Mouse (Mus musculus): ENCODE measurements around the gene Sdk1. TPM values are rescaled to one million over a fixed set of nuclear protein-coding genes. Genes with fewer than 3 reads are reported as not detected.

Gene Sdk1
- polyA plus RNA-seq, 1 experiment from 2014 or later: 2.0 TPM

GRCm38 (mm10) chr5:142188765-142189164 lies 947.5 kb downstream of the Sdk1 start:
- Histone ChIP-seq H3K4me3 (replicated peaks) (no peak overlapping the region), H3K4me2 (no peak overlapping the region), H3K9ac (replicated peaks) (no peak overlapping the region), H3K27me3 (no peaks in the 10 kb centered on the region; the same call in 1 of the 2 replicates), H3K36me3 (no peaks in the 10 kb centered on the region), H3K27ac (no peak overlapping the region), H3K9me3 (no peaks in the 10 kb centered on the region), H3K4me1 (replicated peaks) (peaks cover 14% of the 10 kb centered on the region; the same call in 1 of the 2 replicates)
- ATAC-seq (ENCODE audit: insufficient number of reproducible peaks, insufficient read depth, low FRiP score, low TSS enrichment, low read depth): no peak
- WGBS: 86% methylated on average over 5 of the region's 5 CpGs

GRCm38 (mm10) chr5:142209911-142210310 lies 968.6 kb downstream of the Sdk1 start:
- no peak overlapping the region for H3K4me2 ChIP-seq
- no peaks in the 10 kb centered on the region for H3K4me1 ChIP-seq (replicated peaks)
- H3K27ac ChIP-seq: no peak overlapping the region
- H3K9me3 ChIP-seq: no peaks in the 10 kb centered on the region
- no peak overlapping the region for H3K4me3 ChIP-seq (replicated peaks)
- H3K9ac ChIP-seq (replicated peaks): no peak overlapping the region
- no peaks in the 10 kb centered on the region for H3K36me3 ChIP-seq
- no peaks in the 10 kb centered on the region for H3K27me3 ChIP-seq
- ATAC-seq (ENCODE audit: insufficient number of reproducible peaks, insufficient read depth, low FRiP score, low TSS enrichment, low read depth): no peak

GRCm38 (mm10) chr5:142212252-142212651 lies 971.0 kb downstream of the Sdk1 start:
- Histone ChIP-seq H3K27me3 (no peaks in the 10 kb centered on the region), H3K4me3 (replicated peaks) (no peak overlapping the region), H3K4me1 (replicated peaks) (no peaks in the 10 kb centered on the region; the same call in 1 of the 2 replicates), H3K9me3 (no peaks in the 10 kb centered on the region), H3K27ac (no peak overlapping the region), H3K36me3 (no peaks in the 10 kb centered on the region), H3K9ac (replicated peaks) (no peak overlapping the region), H3K4me2 (no peak overlapping the region)
- no peak for ATAC-seq (ENCODE audit: insufficient number of reproducible peaks, insufficient read depth, low FRiP score, low TSS enrichment, low read depth)
- WGBS: 74% methylated on average over 11 of the region's 11 CpGs

GRCm38 (mm10) chr5:142215981-142216380 lies 974.7 kb downstream of the Sdk1 start:
- Histone ChIP-seq H3K36me3 (no peaks in the 10 kb centered on the region), H3K9ac (replicated peaks) (no peak overlapping the region), H3K4me1 (replicated peaks) (no peaks in the 10 kb centered on the region; the same call in 1 of the 2 replicates), H3K27ac (no peak overlapping the region), H3K4me3 (replicated peaks) (no peak overlapping the region), H3K27me3 (no peaks in the 10 kb centered on the region), H3K4me2 (no peak overlapping the region), H3K9me3 (peaks cover 3% of the 10 kb centered on the region; the same call in 1 of the 2 replicates)
- 87% methylated on average over 5 of the region's 5 CpGs for WGBS
- no peak for ATAC-seq (ENCODE audit: insufficient number of reproducible peaks, insufficient read depth, low FRiP score, low TSS enrichment, low read depth)

GRCm38 (mm10) chr5:142220851-142221503 lies 979.7 kb downstream of the Sdk1 start:
- 88% methylated on average over 12 of the region's 12 CpGs for WGBS
- no peak for ATAC-seq (ENCODE audit: insufficient number of reproducible peaks, insufficient read depth, low FRiP score, low TSS enrichment, low read depth)
- Histone ChIP-seq H3K27ac (no peak overlapping the region), H3K27me3 (no peaks in the 10 kb centered on the region), H3K36me3 (no peaks in the 10 kb centered on the region), H3K4me3 (replicated peaks) (no peak overlapping the region), H3K4me2 (no peak overlapping the region), H3K9me3 (peaks cover 4% of the 10 kb centered on the region; the same call in 1 of the 2 replicates), H3K9ac (replicated peaks) (no peak overlapping the region), H3K4me1 (replicated peaks) (no peaks in the 10 kb centered on the region; the same call in none of the 2 replicates)

GRCm38 (mm10) chr5:142228957-142229810 lies 987.9 kb downstream of the Sdk1 start:
- Histone ChIP-seq H3K36me3 (no peaks in the 10 kb centered on the region), H3K27me3 (no peaks in the 10 kb centered on the region), H3K27ac (no peak overlapping the region), H3K4me2 (no peak overlapping the region), H3K9ac (replicated peaks) (no peak overlapping the region), H3K4me3 (replicated peaks) (no peak overlapping the region), H3K4me1 (replicated peaks) (no peaks in the 10 kb centered on the region), H3K9me3 (no peaks in the 10 kb centered on the region)
- WGBS: 59% methylated on average over 18 of the region's 18 CpGs
- no peak for ATAC-seq (ENCODE audit: insufficient number of reproducible peaks, insufficient read depth, low FRiP score, low TSS enrichment, low read depth)

- Histone ChIP-seq H3K4me3 (replicated peaks) (no peak overlapping the region), H3K4me2 (no peak overlapping the region), H3K4me1 (replicated peaks) (no peaks in the 10 kb centered on the region), H3K36me3 (no peaks in the 10 kb centered on the region), H3K27ac (no peak overlapping the region), H3K27me3 (no peaks in the 10 kb centered on the region), H3K9ac (replicated peaks) (no peak overlapping the region), H3K9me3 (no peaks in the 10 kb centered on the region)
- ATAC-seq (ENCODE audit: insufficient number of reproducible peaks, insufficient read depth, low FRiP score, low TSS enrichment, low read depth): no peak
- WGBS: 80% methylated on average over 8 of the region's 8 CpGs
These were observed 988.5 kb downstream of the Sdk1 start for GRCm38 (mm10) chr5:142229811-142230205.

GRCm38 (mm10) chr5:142240288-142240687 lies 999.0 kb downstream of the Sdk1 start:
- H3K4me1 ChIP-seq (replicated peaks): no peaks in the 10 kb centered on the region
- 90% methylated on average over 6 of the region's 6 CpGs for WGBS
- H3K4me3 ChIP-seq (replicated peaks): no peak overlapping the region
- H3K27ac ChIP-seq: no peak overlapping the region
- H3K9me3 ChIP-seq: peaks cover 6% of the 10 kb centered on the region; the same call in 1 of the 2 replicates
- H3K9ac ChIP-seq (replicated peaks): no peak overlapping the region
- no peaks in the 10 kb centered on the region for H3K27me3 ChIP-seq
- ATAC-seq (ENCODE audit: insufficient number of reproducible peaks, insufficient read depth, low FRiP score, low TSS enrichment, low read depth): no peak
- H3K4me2 ChIP-seq: no peak overlapping the region
- H3K36me3 ChIP-seq: no peaks in the 10 kb centered on the region

- H3K9ac ChIP-seq (replicated peaks): no peak overlapping the region
- ATAC-seq (ENCODE audit: insufficient number of reproducible peaks, insufficient read depth, low FRiP score, low TSS enrichment, low read depth): no peak
- peaks cover 22% of the 10 kb centered on the region for H3K9me3 ChIP-seq
- H3K27ac ChIP-seq: no peak overlapping the region
- H3K4me3 ChIP-seq (replicated peaks): no peak overlapping the region
- no peaks in the 10 kb centered on the region for H3K36me3 ChIP-seq
- no peak overlapping the region for H3K4me2 ChIP-seq
- 45% methylated on average over 3 of the region's 3 CpGs for WGBS
- no peaks in the 10 kb centered on the region for H3K27me3 ChIP-seq
- no peaks in the 10 kb centered on the region for H3K4me1 ChIP-seq (replicated peaks)
These were observed 1001.3 kb downstream of the Sdk1 start for GRCm38 (mm10) chr5:142242597-142242996.

- no peak for ATAC-seq (ENCODE audit: insufficient number of reproducible peaks, insufficient read depth, low FRiP score, low TSS enrichment, low read depth)
- no peaks in the 10 kb centered on the region for H3K27me3 ChIP-seq
- WGBS: 93% methylated on average over 2 of the region's 2 CpGs
- H3K9ac ChIP-seq (replicated peaks): no peak overlapping the region
- no peaks in the 10 kb centered on the region for H3K4me1 ChIP-seq (replicated peaks)
- no peak overlapping the region for H3K4me3 ChIP-seq (replicated peaks)
- H3K4me2 ChIP-seq: no peak overlapping the region
- H3K27ac ChIP-seq: no peak overlapping the region
- peaks cover 26% of the 10 kb centered on the region for H3K9me3 ChIP-seq
- H3K36me3 ChIP-seq: no peaks in the 10 kb centered on the region
These were observed 1001.8 kb downstream of the Sdk1 start for GRCm38 (mm10) chr5:142243069-142243468.

GRCm38 (mm10) chr5:142256231-142256630 lies 1014.9 kb downstream of the Sdk1 start:
- Histone ChIP-seq H3K9me3 (no peaks in the 10 kb centered on the region), H3K4me3 (replicated peaks) (no peak overlapping the region), H3K36me3 (no peaks in the 10 kb centered on the region), H3K4me1 (replicated peaks) (no peaks in the 10 kb centered on the region), H3K27ac (no peak overlapping the region), H3K27me3 (no peaks in the 10 kb centered on the region), H3K9ac (replicated peaks) (no peak overlapping the region), H3K4me2 (no peak overlapping the region)
- 67% methylated on average over 6 of the region's 6 CpGs for WGBS
- no peak for ATAC-seq (ENCODE audit: insufficient number of reproducible peaks, insufficient read depth, low FRiP score, low TSS enrichment, low read depth)

Data from limb, embryonic 12.5 days (tissue).